In genomic region chr14:60026647-60027046, GRCm38 (mm10) we compare ENCODE assay signal across 9 mouse cellular contexts.
DNase-seq lines count a peak whose midpoint lies in the region; ATAC-seq and TF ChIP-seq lines count a peak whose summit lies in the region.
"Had no signal": no experiment of that assay in that cellular context is flagged by ENCODE, and none has a peak within 500 bp of the region (broad histone marks: within the 10 kb centered on the region; RNA-seq: fewer than 3 reads in every experiment).

No protein-coding gene starts in this region.

- no peaks in the 10 kb centered on the region for H3K4me1 ChIP-seq in midbrain, postnatal 0 days (ENCODE audit: insufficient read depth, low read length)
- H3K4me1 ChIP-seq in midbrain, embryonic 14.5 days (ENCODE audit: control insufficient read depth, insufficient read depth, low read length): no peaks in the 10 kb centered on the region
- H3K4me1 ChIP-seq: neural tube, embryonic 13.5 days had no signal

- H3K4me3 ChIP-seq in midbrain, postnatal 0 days (ENCODE audit: low read depth, low read length): no peak overlapping the region
- H3K4me3 ChIP-seq in midbrain, embryonic 14.5 days (replicated peaks; ENCODE audit: low read depth, low read length): no peak overlapping the region
- H3K4me3 ChIP-seq: neural tube, embryonic 13.5 days had no signal

- no peaks in the 10 kb centered on the region for H3K27me3 ChIP-seq in midbrain, postnatal 0 days (ENCODE audit: insufficient read depth, low read length)
- no peaks in the 10 kb centered on the region for H3K27me3 ChIP-seq in midbrain, embryonic 14.5 days (ENCODE audit: control insufficient read depth, insufficient read depth, low read length)
- H3K27me3 ChIP-seq: neural tube, embryonic 13.5 days had no signal

- no peak overlapping the region for H3K27ac ChIP-seq in midbrain, postnatal 0 days (ENCODE audit: low read depth, low read length)
- no peak overlapping the region for H3K27ac ChIP-seq in midbrain, embryonic 14.5 days (replicated peaks; ENCODE audit: low read depth, low read length)
- H3K27ac ChIP-seq: neural tube, embryonic 13.5 days had no signal

- no peak overlapping the region for H3K4me2 ChIP-seq in midbrain, postnatal 0 days (ENCODE audit: low read depth, low read length, poor library complexity, severe bottlenecking)
- H3K4me2 ChIP-seq in midbrain, embryonic 14.5 days (ENCODE audit: low read length): no peak overlapping the region
- H3K4me2 ChIP-seq: neural tube, embryonic 13.5 days had no signal

- H3K9me3 ChIP-seq in midbrain, postnatal 0 days (ENCODE audit: low read length): no peaks in the 10 kb centered on the region
- no peaks in the 10 kb centered on the region for H3K9me3 ChIP-seq in midbrain, embryonic 14.5 days (ENCODE audit: control insufficient read depth, low read length)

- no peak overlapping the region for H3K9ac ChIP-seq in midbrain, postnatal 0 days (replicated peaks; ENCODE audit: low read length, poor library complexity, severe bottlenecking)
- no peak overlapping the region for H3K9ac ChIP-seq in midbrain, embryonic 14.5 days (replicated peaks; ENCODE audit: low read length)
- H3K9ac ChIP-seq: neural tube, embryonic 13.5 days had no signal

- 0 out of 2 replicates have a peak, but pooled peaks cover under 1% of the 10 kb centered on the region for H3K36me3 ChIP-seq in midbrain, postnatal 0 days (ENCODE audit: insufficient read depth, low read length)
- peaks cover 19% of the 10 kb centered on the region; the same call in 1 of the 2 replicates for H3K36me3 ChIP-seq in midbrain, embryonic 14.5 days (ENCODE audit: control insufficient read depth, insufficient read depth, low read length)

- ATAC-seq in midbrain, postnatal 0 days (ENCODE audit: low FRiP score): no peak
- ATAC-seq in midbrain, embryonic 14.5 days (ENCODE audit: low FRiP score, low TSS enrichment): no peak

- no peak for TF ChIP-seq CTCF in midbrain, postnatal 0 days (IDR thresholded peaks at IDR 0.05)

- 57% methylated on average over 8 of the region's 8 CpGs for WGBS in midbrain, postnatal 0 days
- WGBS in midbrain, embryonic 14.5 days: 76% methylated on average over 8 of the region's 8 CpGs

- DNase-seq in midbrain, postnatal 0 days (ENCODE audit: low spot score): peak; percentile 18
- no peak for DNase-seq in midbrain, embryonic 14.5 days
- peak; percentile 23 to 49 for DNase-seq in gastrocnemius, adult 8-10 months (ENCODE audit: low spot score in 2 of 2)
- peak; percentile 38 for DNase-seq in layer of hippocampus, adult 9-10 months (ENCODE audit: low spot score)
- peak; percentile 86 for DNase-seq in lung, postnatal 36 days
- no peak for DNase-seq in thymus, adult 18-20 months
- no peak for DNase-seq in embryo, embryonic 9.5 days (ENCODE audit: extremely low spot score)
- no peak for DNase-seq in cerebellum, adult 9-11 months

Comparison
In these comparisons a context has a peak if more than half of its experiments do, and no peak if none do; other contexts are left out.
1. DNase-seq: peak in midbrain, postnatal 0 days (single experiment), gastrocnemius, adult 8-10 months (2 of 2), layer of hippocampus, adult 9-10 months (single experiment) and lung, postnatal 36 days (single experiment); none in midbrain, embryonic 14.5 days (single experiment), thymus, adult 18-20 months (0 of 2), embryo, embryonic 9.5 days (single experiment) and cerebellum, adult 9-11 months (single experiment).